Mouse (Mus musculus) midbrain, embryonic 11.5 days (tissue): Measurements from ENCODE around the gene Rrm2. TPM values are rescaled to one million over a fixed set of nuclear protein-coding genes. Genes with fewer than 3 reads are reported as not detected.
A peak's percentile ranks its signal among the peaks of the same experiment; 100 is the strongest.

ENCODE experiments used
- ATAC-seq: fragments of 200-750 bp; cut with Nextera tagmentation; 2 replicates; pipeline ENCODE4 v1.8.0; 2017; ENCODE audit warnings: moderate TSS enrichment, moderate library complexity; ENCODE audit not compliant: low FRiP score
- DNase-seq: peaks from one replicate; pipeline ENCODE4 v3.0.0; 2015; ENCODE audit warnings: low spot score; ENCODE audit errors: missing footprints
- H3K27ac ChIP-seq: fragments of 300-500 bp; sonication (generic); 2 replicates; pipeline ENCODE4 v1.5.1; 2014; ENCODE audit warnings: low read depth, low read length
- H3K27me3 ChIP-seq: fragments of 300-500 bp; sonication (generic); 2 replicates; pipeline ENCODE4 v1.6.1; 2014; ENCODE audit warnings: mild to moderate bottlenecking, low read length, moderate library complexity, mixed read lengths; ENCODE audit not compliant: control insufficient read depth, insufficient read depth
- H3K36me3 ChIP-seq: fragments of 300-500 bp; sonication (generic); 2 replicates; pipeline ENCODE4 v1.6.1; 2014; ENCODE audit warnings: mild to moderate bottlenecking, low read length, moderate library complexity, mixed read lengths; ENCODE audit not compliant: control insufficient read depth, insufficient read depth
- H3K4me1 ChIP-seq: fragments of 300-500 bp; sonication (generic); 2 replicates; pipeline ENCODE4 v1.6.1; 2014; ENCODE audit warnings: low read length; ENCODE audit not compliant: control insufficient read depth, insufficient read depth
- H3K4me2 ChIP-seq: fragments of 300-500 bp; sonication (generic); 2 replicates; pipeline ENCODE4 v1.6.1; 2014; ENCODE audit warnings: mild to moderate bottlenecking, moderate library complexity
- H3K4me3 ChIP-seq: fragments of 300-500 bp; sonication (generic); 2 replicates; pipeline ENCODE4 v1.5.1; 2014; ENCODE audit warnings: low read depth, low read length
- H3K9ac ChIP-seq: fragments of 300-500 bp; sonication (generic); 2 replicates; pipeline ENCODE4 v1.6.1; 2014; ENCODE audit warnings: low read length
- H3K9me3 ChIP-seq: fragments of 300-500 bp; sonication (generic); 2 replicates; pipeline ENCODE4 v1.6.1; 2016; ENCODE audit warnings: low read length; ENCODE audit not compliant: control insufficient read depth
- WGBS: fragments of 180-500 bp; shearing (Covaris S2); extraction: QIAGEN DNeasy Blood & Tissue Kit; methylation state at CpG from one replicate; pipeline ENCODE4 v1.1.7; 2014; 5-methylcytosine and 5-hydroxymethylcytosine counted together
- polyA plus RNA-seq: library from polyadenylated mRNA; unstranded; fragments of >200 nt; fragmentation: Nextera tagmentation; extraction: Ambion mirVana; gene quantifications from 2 replicates; pipeline ENCODE4 v1.2.1, GENCODE M21; 2014

Rrm2 gene
- polyA plus RNA-seq, 1 experiment from 2014 or later: 553 TPM

- Histone ChIP-seq H3K27ac (no peak overlapping the region), H3K27me3 (peaks cover 19% of the 10 kb centered on the region), H3K4me3 (no peak overlapping the region), H3K4me2 (no peak overlapping the region), H3K36me3 (no peaks in the 10 kb centered on the region), H3K9ac (no peak overlapping the region), H3K9me3 (no peaks in the 10 kb centered on the region), H3K4me1 (peaks cover 5% of the 10 kb centered on the region)
- no peak for DNase-seq
- 58% methylated on average over 8 of the region's 8 CpGs for WGBS
- no peak for ATAC-seq
These were observed 25.5 kb upstream of the Rrm2 start for GRCm38 (mm10) chr12:24682563-24682962.

- Histone ChIP-seq H3K36me3 (no peaks in the 10 kb centered on the region), H3K4me3 (no peak overlapping the region), H3K9ac (no peak overlapping the region), H3K4me2 (no peak overlapping the region), H3K4me1 (peaks cover 5% of the 10 kb centered on the region), H3K27ac (no peak overlapping the region), H3K9me3 (no peaks in the 10 kb centered on the region), H3K27me3 (peaks cover 19% of the 10 kb centered on the region)
- 72% methylated on average over 7 of the region's 7 CpGs for WGBS
- no peak for DNase-seq
- no peak for ATAC-seq
These were observed 24.6 kb upstream of the Rrm2 start for GRCm38 (mm10) chr12:24683461-24683860.

GRCm38 (mm10) chr12:24686038-24686695 lies 21.9 kb upstream of the Rrm2 start:
- Histone ChIP-seq H3K9me3 (no peaks in the 10 kb centered on the region), H3K4me3 (no peak overlapping the region), H3K27ac (no peak overlapping the region), H3K27me3 (peaks cover 17% of the 10 kb centered on the region), H3K4me1 (peaks cover 5% of the 10 kb centered on the region), H3K4me2 (no peak overlapping the region), H3K36me3 (no peaks in the 10 kb centered on the region), H3K9ac (no peak overlapping the region)
- DNase-seq (no peak), ATAC-seq (no peak)
- 86% methylated on average over 6 of the region's 6 CpGs for WGBS

- Histone ChIP-seq H3K27me3 (peaks cover 11% of the 10 kb centered on the region), H3K9me3 (no peaks in the 10 kb centered on the region), H3K36me3 (no peaks in the 10 kb centered on the region), H3K4me3 (no peak overlapping the region), H3K4me2 (no peak overlapping the region), H3K4me1 (no peaks in the 10 kb centered on the region), H3K27ac (no peak overlapping the region), H3K9ac (no peak overlapping the region)
- no peak for ATAC-seq
- 69% methylated on average over 11 of the region's 11 CpGs for WGBS
- DNase-seq: no peak
These were observed 21.2 kb upstream of the Rrm2 start for GRCm38 (mm10) chr12:24686696-24687346.

- no peak overlapping the region for H3K4me3 ChIP-seq
- no peaks in the 10 kb centered on the region for H3K36me3 ChIP-seq
- no peak overlapping the region for H3K27ac ChIP-seq
- no peak overlapping the region for H3K4me2 ChIP-seq
- no peak overlapping the region for H3K9ac ChIP-seq
- DNase-seq (no peak), ATAC-seq (no peak)
- 79% methylated on average over 3 of the region's 3 CpGs for WGBS
- H3K27me3 ChIP-seq: no peaks in the 10 kb centered on the region
- H3K9me3 ChIP-seq: no peaks in the 10 kb centered on the region
- no peaks in the 10 kb centered on the region for H3K4me1 ChIP-seq
These were observed 17.7 kb upstream of the Rrm2 start for GRCm38 (mm10) chr12:24690351-24690750.

GRCm38 (mm10) chr12:24696500-24697483 lies 11.2 kb upstream of the Rrm2 start:
- DNase-seq (peak; percentile 97), ATAC-seq (peak; percentile 88)
- Histone ChIP-seq H3K9ac (no peak overlapping the region), H3K27ac (no peak overlapping the region), H3K9me3 (no peaks in the 10 kb centered on the region), H3K4me3 (no peak overlapping the region), H3K27me3 (no peaks in the 10 kb centered on the region), H3K36me3 (no peaks in the 10 kb centered on the region), H3K4me2 (no peak overlapping the region; the same call in 1 of the 2 replicates), H3K4me1 (no peaks in the 10 kb centered on the region; the same call in 1 of the 2 replicates)
- WGBS: 43% methylated on average over 16 of the region's 16 CpGs

GRCm38 (mm10) chr12:24697484-24698204 lies 10.4 kb upstream of the Rrm2 start:
- H3K27me3 ChIP-seq: no peaks in the 10 kb centered on the region
- no peaks in the 10 kb centered on the region; the same call in 1 of the 2 replicates for H3K4me1 ChIP-seq
- no peak overlapping the region for H3K27ac ChIP-seq
- H3K4me3 ChIP-seq: no peak overlapping the region
- WGBS: 61% methylated on average over 8 of the region's 8 CpGs
- no peak overlapping the region for H3K9ac ChIP-seq
- no peak overlapping the region; the same call in 1 of the 2 replicates for H3K4me2 ChIP-seq
- ATAC-seq (peak; percentile 68; the same call in 1 of the 2 replicates), DNase-seq (peak; percentile 85)
- no peaks in the 10 kb centered on the region for H3K9me3 ChIP-seq
- H3K36me3 ChIP-seq: no peaks in the 10 kb centered on the region

GRCm38 (mm10) chr12:24698514-24698913 lies 9.5 kb upstream of the Rrm2 start:
- H3K4me1 ChIP-seq: no peaks in the 10 kb centered on the region; the same call in 1 of the 2 replicates
- H3K4me2 ChIP-seq: no peak overlapping the region
- no peak for DNase-seq
- H3K4me3 ChIP-seq: no peak overlapping the region
- H3K9me3 ChIP-seq: no peaks in the 10 kb centered on the region
- H3K36me3 ChIP-seq: no peaks in the 10 kb centered on the region
- 80% methylated on average over 3 of the region's 3 CpGs for WGBS
- no peak for ATAC-seq
- H3K27ac ChIP-seq: no peak overlapping the region
- no peak overlapping the region for H3K9ac ChIP-seq
- no peaks in the 10 kb centered on the region for H3K27me3 ChIP-seq
